Mouse (Mus musculus): Measurements from ENCODE around the gene Ganab.

- TF ChIP-seq EP300 (IDR thresholded peaks at IDR 0.05; ENCODE audit: low read depth) (no peak), CTCF (IDR thresholded peaks at IDR 0.05; ENCODE audit: low read depth) (no peak)
These were observed 68.3 kb downstream of the Ganab start for GRCm38 (mm10) chr19:8966198-8966589.
